Mouse (Mus musculus) megakaryocyte, embryonic 14.5 days (primary cell): ENCODE results near the gene Gm12216.

Experiments
- FLI1 ChIP-seq: IDR thresholded peaks from 2 replicates; pipeline ENCODE4 v1.6.1; 2012; ENCODE audit warnings: low read length, inconsistent platforms, mixed read lengths
- GATA1 ChIP-seq: IDR thresholded peaks from 3 replicates; pipeline ENCODE4 v1.6.1; 2012; ENCODE audit warnings: mixed read lengths, low read length, inconsistent platforms, borderline replicate concordance

DNA sequence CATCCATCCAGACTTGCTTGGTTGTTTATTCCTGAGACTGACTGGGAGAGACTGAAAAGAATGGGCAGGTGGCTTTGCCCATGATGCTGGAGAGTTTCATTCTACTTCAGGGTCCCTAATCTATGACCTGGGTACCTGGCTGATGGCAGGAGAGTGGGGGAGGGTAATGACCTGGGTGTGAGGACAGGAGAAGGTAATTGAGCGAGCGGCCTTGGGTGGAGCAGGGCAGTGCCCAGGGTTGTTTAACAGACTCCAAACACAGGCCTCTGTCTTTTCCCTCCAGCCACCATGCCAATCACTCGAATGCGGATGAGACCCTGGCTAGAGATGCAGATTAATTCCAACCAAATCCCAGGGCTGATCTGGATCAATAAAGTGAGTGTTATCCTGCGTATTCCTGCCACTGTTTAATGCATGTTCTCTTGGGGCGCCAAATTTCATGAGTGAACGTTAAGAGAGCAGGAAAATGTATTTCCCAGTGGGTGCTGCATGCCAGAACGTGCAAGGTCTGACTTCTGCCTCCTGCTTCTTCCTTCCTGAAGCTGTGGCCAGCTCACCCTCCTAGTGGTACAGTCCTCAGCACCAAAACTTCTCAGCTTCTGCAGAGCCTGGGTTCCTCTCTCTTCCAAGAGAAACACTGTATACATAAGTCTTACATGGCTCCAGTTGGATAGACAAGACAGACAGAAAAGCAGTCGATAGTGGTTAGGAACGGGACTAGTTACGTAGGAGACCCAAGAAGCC is 87.9 kb downstream of the Gm12216 start:
- TF ChIP-seq GATA1 (no peak), FLI1 (no peak)
